Mouse (Mus musculus) ES-E14 (cell line): ENCODE data around the gene Nfkbie. TPM values are rescaled to one million over a fixed set of nuclear protein-coding genes. Genes with fewer than 3 reads are reported as not detected.
A peak's percentile ranks its signal among the peaks of the same experiment; 100 is the strongest.

Experiments
- DNase-seq: peaks from one replicate; pipeline ENCODE4 v3.0.0-alpha.2; 2013; ENCODE audit warnings: low read depth, low spot score
- H3K27ac ChIP-seq: 2 replicates; pipeline ENCODE4 v1.5.1; 2012; ENCODE audit warnings: low read depth, mild to moderate bottlenecking, low read length, moderate library complexity, mixed read lengths; ENCODE audit not compliant: poor library complexity, insufficient read depth, severe bottlenecking
- H3K36me3 ChIP-seq: 2 replicates; pipeline ENCODE4 v1.6.1; 2012; ENCODE audit warnings: mild to moderate bottlenecking, low read length, moderate library complexity, mixed read lengths; ENCODE audit not compliant: control insufficient read depth, poor library complexity, insufficient read depth, severe bottlenecking
- H3K4me1 ChIP-seq, 2 experiments: fragments of 150-350 bp in 1 of 2; sonication (generic) in 1 of 2; 2 replicates each; pipeline ENCODE4 v1.6.1; 2012; ENCODE audit warnings: low read length in 2 of 2, mild to moderate bottlenecking in 1 of 2, mixed read lengths in 1 of 2; ENCODE audit not compliant: control insufficient read depth in 2 of 2, insufficient read depth in 2 of 2, poor library complexity in 1 of 2
- H3K4me3 ChIP-seq, 2 experiments: fragments of 150-350 bp in 1 of 2; sonication (generic) in 1 of 2; 2 replicates each; pipeline ENCODE4 v1.5.1; 2012; ENCODE audit warnings: low read length in 2 of 2, low read depth in 1 of 2, mild to moderate bottlenecking in 1 of 2, mixed read lengths in 1 of 2; ENCODE audit not compliant: insufficient read depth in 1 of 2, poor library complexity in 1 of 2, severe bottlenecking in 1 of 2
- H3K9ac ChIP-seq: 2 replicates; pipeline ENCODE4 v1.6.1; 2012; ENCODE audit warnings: low read depth, mild to moderate bottlenecking, low read length, mixed read lengths; ENCODE audit not compliant: poor library complexity, insufficient read depth, severe bottlenecking
- H3K9me3 ChIP-seq: fragments of 150-350 bp; sonication (generic); 2 replicates; pipeline ENCODE4 v1.6.1; 2012; ENCODE audit warnings: low read depth, mild to moderate bottlenecking, low read length; ENCODE audit not compliant: control insufficient read depth, insufficient read depth
- CHD2 ChIP-seq: IDR thresholded peaks from 2 replicates; pipeline ENCODE4 v1.6.1; 2014; ENCODE audit warnings: mild to moderate bottlenecking, low read depth, low read length, inconsistent platforms
- HCFC1 ChIP-seq: IDR thresholded peaks from 2 replicates; pipeline ENCODE4 v1.6.1; 2012; ENCODE audit warnings: low read length, inconsistent platforms, borderline replicate concordance; ENCODE audit not compliant: insufficient read depth
- MAFK ChIP-seq: IDR thresholded peaks from 2 replicates; pipeline ENCODE4 v1.6.1; 2014; ENCODE audit warnings: mild to moderate bottlenecking, low read depth, low read length, inconsistent platforms; ENCODE audit not compliant: insufficient read depth
- ZC3H11A ChIP-seq: IDR thresholded peaks from 2 replicates; pipeline ENCODE4 v1.6.1; 2012; ENCODE audit warnings: low read depth, mild to moderate bottlenecking, inconsistent platforms, low read length, borderline replicate concordance
- ZNF384 ChIP-seq: IDR thresholded peaks from 2 replicates; pipeline ENCODE4 v1.6.1; 2012; ENCODE audit warnings: low read depth, low read length, inconsistent platforms
- in situ Hi-C, 2 experiments: fragments of 600-800 bp; cut with MboI; formaldehyde crosslinking; loops; one replicate each; pipeline ENCODE4 v1.15.1; 2025; ENCODE audit warnings: low sequenced_read_pairs in 2 of 2, inconsistent platforms in 1 of 2; ENCODE audit not compliant: unreplicated experiment in 2 of 2
- total RNA-seq: library from RNA; depleted of rRNA; stranded (reverse); fragments of 300-350 nt; gene quantifications from 2 replicates; pipeline ENCODE4 v1.2.3, GENCODE M21; 2012

Gene Nfkbie
- total RNA-seq, 1 experiment = 2.2 TPM

GRCm38 (mm10) chr17:45557998-45558862, 2.7 kb downstream of the Nfkbie start:
- H3K9me3 ChIP-seq = no peaks in the 10 kb centered on the region
- in situ Hi-C loops = loop anchor here (10.0 kb wide), 1 partner anchor 83 kb away; the partner anchor contains the start of gene Spats1 (in 2 of the 2)
- no peak overlapping the region for H3K4me3 ChIP-seq
- H3K36me3 ChIP-seq = no peaks in the 10 kb centered on the region
- DNase-seq = no peak
- no peak for TF ChIP-seq ZC3H11A
- peaks cover 4% of the 10 kb centered on the region in 2 experiments; a peak in 3 of 4 replicates for H3K4me1 ChIP-seq
- no peak overlapping the region for H3K9ac ChIP-seq
- H3K27ac ChIP-seq = no peak overlapping the region

DNA sequence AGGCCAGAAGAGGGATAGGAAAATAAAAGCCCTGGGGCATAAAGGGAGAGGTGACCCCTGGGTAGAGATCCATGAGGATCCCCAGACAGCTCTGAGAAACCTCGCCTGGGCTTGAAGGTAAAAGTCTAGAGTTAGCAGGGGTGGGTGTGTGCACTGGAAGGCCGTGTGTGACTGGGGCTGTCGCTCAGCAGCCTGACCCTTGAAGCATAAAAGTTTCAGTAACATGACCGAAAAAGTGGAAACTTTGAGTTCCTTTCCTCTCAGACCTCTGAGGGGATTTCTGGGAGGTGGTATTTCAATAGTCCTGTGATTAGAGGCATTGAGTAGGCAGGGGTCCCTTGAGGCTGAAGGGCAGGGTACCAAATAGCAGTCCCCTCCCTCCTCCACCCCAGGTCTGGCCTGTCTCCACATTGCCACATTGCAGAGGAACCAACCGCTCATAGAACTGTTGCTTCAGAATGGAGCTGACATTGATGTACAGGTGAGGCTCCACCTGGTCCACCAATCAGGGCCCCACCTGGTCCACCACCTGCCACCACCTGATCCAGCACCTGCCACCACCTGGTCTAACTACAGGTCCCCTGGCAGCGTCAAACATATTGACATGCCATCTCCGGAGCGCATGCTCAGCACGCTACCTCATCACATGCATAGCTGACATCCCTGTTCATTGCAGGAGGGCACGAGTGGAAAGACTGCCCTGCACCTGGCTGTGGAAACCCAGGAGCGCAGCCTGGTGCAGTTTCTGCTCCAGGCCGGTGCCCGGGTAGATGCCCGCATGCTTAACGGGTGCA, 4.4 kb downstream of the Nfkbie start:
- TF ChIP-seq HCFC1 (no peak), MAFK (no peak), ZNF384 (no peak), ZC3H11A (no peak), CHD2 (no peak)
- H3K9me3 ChIP-seq = no peaks in the 10 kb centered on the region
- H3K9ac ChIP-seq = no peak overlapping the region
- no peak for DNase-seq
- in situ Hi-C loops = loop anchor here (10.0 kb wide), 1 partner anchor 85 kb away; the partner anchor contains the start of gene Spats1 (in 2 of the 2)
- H3K4me3 ChIP-seq = no peak overlapping the region
- no peaks in the 10 kb centered on the region for H3K36me3 ChIP-seq
- H3K27ac ChIP-seq = no peak overlapping the region
- H3K4me1 ChIP-seq = peaks cover 4 to 5% of the 10 kb centered on the region in 2 experiments; a peak in 3 of 4 replicates

DNA sequence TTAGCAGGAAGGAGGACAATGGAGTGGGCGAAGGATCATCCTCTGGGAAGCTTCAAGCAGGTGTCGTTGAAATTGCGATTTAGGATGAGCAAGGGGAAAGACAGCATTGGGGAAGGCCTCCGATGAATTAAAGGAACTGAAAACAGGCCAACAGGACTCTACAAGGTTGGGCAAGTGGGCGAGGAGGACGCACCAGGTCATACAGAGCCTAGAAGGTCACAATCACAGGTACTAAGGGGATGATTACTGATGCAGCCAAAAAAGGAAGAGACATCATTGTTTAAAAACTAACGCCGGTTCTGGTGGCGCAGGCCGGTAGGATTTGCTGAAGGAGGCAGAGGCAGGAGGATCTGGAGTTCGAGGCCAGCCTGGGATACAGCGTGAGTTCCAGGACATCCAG, 7.7 kb downstream of the Nfkbie start:
- Histone ChIP-seq H3K9me3 (no peaks in the 10 kb centered on the region), H3K4me3 (peak overlapping the region in 1 of 2 experiments; percentile 80; a peak in 1 of 4 replicates), H3K27ac (no peak overlapping the region), H3K4me1 (peaks cover 1 to 7% of the 10 kb centered on the region in 2 experiments; a peak in 3 of 4 replicates), H3K36me3 (peaks cover 30% of the 10 kb centered on the region), H3K9ac (no peak overlapping the region)
- DNase-seq = no peak
- in situ Hi-C loops = no loop called here
- no peak for TF ChIP-seq CHD2
- no peak for TF ChIP-seq MAFK
- no peak for TF ChIP-seq HCFC1
- no peak for TF ChIP-seq ZC3H11A

DNA sequence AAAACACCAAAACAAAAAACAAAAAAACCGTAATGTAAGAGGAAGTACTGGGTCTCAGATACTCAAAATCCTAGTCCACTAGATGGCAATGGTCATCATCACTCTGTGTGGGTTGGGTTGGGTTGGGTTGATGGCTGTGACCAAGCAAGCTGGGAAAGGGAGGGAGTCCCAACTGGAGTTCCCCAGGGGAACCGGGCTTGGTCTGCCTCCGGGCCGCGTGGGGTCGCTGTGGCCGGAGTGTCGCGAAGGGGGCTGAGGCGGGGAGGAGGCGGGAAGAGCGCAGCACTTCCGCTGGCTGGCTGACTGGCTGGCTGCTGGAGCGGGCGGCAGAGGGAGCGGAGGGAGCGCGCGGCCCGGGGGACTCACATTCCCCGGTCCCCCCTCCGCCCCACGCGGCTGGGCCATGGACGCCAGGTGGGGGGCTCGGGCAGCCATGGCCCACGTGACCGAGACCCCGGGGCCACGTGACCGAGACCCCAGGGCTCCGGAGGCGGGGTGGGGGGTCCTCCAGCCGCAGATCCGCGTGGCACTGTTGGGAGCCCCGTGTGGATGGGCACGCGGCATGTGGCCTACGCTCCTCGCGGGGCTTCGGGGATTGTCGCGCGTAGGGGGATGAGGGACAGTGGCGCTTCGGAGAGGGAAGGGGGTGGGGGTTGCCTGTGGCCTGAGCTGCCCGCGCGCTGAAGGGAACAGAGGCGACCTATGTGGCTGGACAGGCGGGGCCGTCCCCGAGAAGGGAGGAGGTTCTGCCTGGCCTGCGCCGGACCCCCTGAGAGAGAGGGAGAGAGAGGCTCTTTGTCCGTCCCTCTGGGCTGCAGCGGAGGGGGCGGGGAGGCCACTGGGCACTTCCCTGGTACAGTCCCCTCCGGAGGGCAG, 8.4 kb downstream of the Nfkbie start, which contains the start of gene Slc35b2:
TSS of gene Slc35b2 (plus strand) at position 220 of the 876 bp plus-strand sequence.
- Histone ChIP-seq H3K9me3 (no peaks in the 10 kb centered on the region), H3K4me1 (peaks cover under 1 to 7% of the 10 kb centered on the region in 2 experiments; a peak in 3 of 4 replicates), H3K27ac (peak within 1 kb of the TSS; percentile 74), H3K9ac (peak within 1 kb of the TSS; percentile 86), H3K4me3 (peak within 1 kb of the TSS; percentile 79 to 80), H3K36me3 (peaks cover 37% of the 10 kb centered on the region)
- no peak for DNase-seq
- in situ Hi-C loops = no loop called here
- TF ChIP-seq CHD2 = no peak
- TF ChIP-seq ZNF384 = peak; percentile 86
- TF ChIP-seq ZC3H11A = no peak
